Mouse (Mus musculus): ENCODE results near the gene Rnf212b.

DNA sequence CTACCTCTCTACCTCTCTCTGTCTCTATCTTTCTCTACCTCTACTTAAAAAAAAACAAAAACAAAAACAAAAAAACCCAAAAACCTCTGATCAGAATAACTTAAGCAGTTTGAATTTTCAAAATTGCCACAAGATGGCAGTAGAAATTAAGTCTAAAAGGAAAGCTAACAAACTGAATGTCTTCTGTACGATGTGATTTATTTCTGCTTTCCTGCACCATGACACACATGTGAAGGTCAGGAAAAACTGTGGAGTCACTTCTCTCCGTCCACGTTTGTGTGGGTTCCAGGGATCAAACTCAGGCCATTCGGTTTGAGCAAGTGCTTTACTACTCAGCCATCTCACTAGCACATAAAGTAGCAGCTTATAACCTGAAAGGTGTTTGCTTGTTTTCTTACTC, 29.5 kb downstream of the Rnf212b start:
- TF ChIP-seq POLR2A (IDR thresholded peaks at IDR 0.05; ENCODE audit: borderline replicate concordance, insufficient read depth, low read length), result no peak
- peak; percentile 49; the same call in 1 of the 2 replicates for TF ChIP-seq CTCF (IDR thresholded peaks at IDR 0.05; ENCODE audit: borderline replicate concordance, insufficient read depth, low read depth, low read length)
